Mouse (Mus musculus) intestine, postnatal 0 days (tissue): Measurements from ENCODE around the gene Ppy. TPM values are rescaled to one million over a fixed set of nuclear protein-coding genes. Genes with fewer than 3 reads are reported as not detected.

Experiments
- ATAC-seq: fragments of 200-750 bp; cut with Nextera tagmentation; 2 replicates; pipeline ENCODE4 v1.8.0; 2017; ENCODE audit warnings: mild to moderate bottlenecking, moderate TSS enrichment, moderate library complexity
- H3K27ac ChIP-seq: fragments of 300-500 bp; sonication (generic); 2 replicates; pipeline ENCODE4 v1.5.1; 2014; ENCODE audit warnings: mild to moderate bottlenecking, low read depth, low read length, moderate library complexity
- H3K27me3 ChIP-seq: fragments of 300-500 bp; sonication (generic); replicated peaks from 2 replicates; pipeline ENCODE4 v1.6.1; 2014; ENCODE audit warnings: low read length, mixed read lengths; ENCODE audit not compliant: control insufficient read depth, insufficient read depth
- H3K36me3 ChIP-seq: fragments of 300-500 bp; sonication (generic); 2 replicates; pipeline ENCODE4 v1.6.1; 2014; ENCODE audit warnings: mild to moderate bottlenecking, moderate library complexity; ENCODE audit not compliant: control insufficient read depth, insufficient read depth
- H3K4me1 ChIP-seq: fragments of 300-500 bp; sonication (generic); replicated peaks from 2 replicates; pipeline ENCODE4 v1.6.1; 2014; ENCODE audit warnings: antibody characterized with exemption, low read length, mixed read lengths; ENCODE audit not compliant: control insufficient read depth, insufficient read depth
- H3K4me2 ChIP-seq: fragments of 300-500 bp; sonication (generic); replicated peaks from 2 replicates; pipeline ENCODE4 v1.6.1; 2014; ENCODE audit warnings: low read depth, mild to moderate bottlenecking, moderate library complexity
- H3K4me3 ChIP-seq: fragments of 300-500 bp; sonication (generic); 2 replicates; pipeline ENCODE4 v1.5.1; 2014; ENCODE audit warnings: low read depth, low read length
- H3K9ac ChIP-seq: fragments of 300-500 bp; sonication (generic); 2 replicates; pipeline ENCODE4 v1.6.1; 2014; ENCODE audit warnings: mild to moderate bottlenecking, low read depth, low read length
- H3K9me3 ChIP-seq: fragments of 300-500 bp; sonication (generic); 2 replicates; pipeline ENCODE4 v1.6.1; 2016; ENCODE audit warnings: mixed run types; ENCODE audit not compliant: control insufficient read depth
- CTCF ChIP-seq: sonication (generic); IDR thresholded peaks from 2 replicates; pipeline ENCODE4 v1.5.1; 2016; ENCODE audit warnings: low read depth, mild to moderate bottlenecking, control low read depth, antibody characterized with exemption, moderate library complexity
- WGBS: fragments of 180-500 bp; shearing (Covaris S2); extraction: QIAGEN DNeasy Blood & Tissue Kit; methylation state at CpG from one replicate; pipeline ENCODE4 v1.1.7; 2014; 5-methylcytosine and 5-hydroxymethylcytosine counted together
- polyA plus RNA-seq: library from polyadenylated mRNA; unstranded; fragments of >200 nt; fragmentation: Nextera tagmentation; extraction: Ambion mirVana; gene quantifications from 2 replicates; pipeline ENCODE4 v1.2.1, GENCODE M21; 2015

Gene Ppy
- polyA plus RNA-seq, 1 experiment from 2014 or later, result 3.4 TPM

- no peak for ATAC-seq
- no peaks in the 10 kb centered on the region for H3K9me3 ChIP-seq
- H3K9ac ChIP-seq, result no peak overlapping the region
- TF ChIP-seq CTCF, result 0 out of 2 replicates have a peak, but pooled peaks have one; percentile 27
- no peak overlapping the region for H3K4me3 ChIP-seq
- H3K36me3 ChIP-seq, result no peaks in the 10 kb centered on the region
- H3K27ac ChIP-seq, result no peak overlapping the region
- no peak overlapping the region for H3K4me2 ChIP-seq
- 24% methylated on average over 3 of the region's 3 CpGs for WGBS
- H3K4me1 ChIP-seq, result no peaks in the 10 kb centered on the region
- H3K27me3 ChIP-seq, result no peaks in the 10 kb centered on the region
Measured at GRCm38 (mm10) chr11:102086331-102086730, 14.8 kb downstream of the Ppy start.

GRCm38 (mm10) chr11:102084159-102084558 is 17.0 kb downstream of the Ppy start:
- Histone ChIP-seq H3K9ac (no peak overlapping the region), H3K9me3 (no peaks in the 10 kb centered on the region), H3K4me2 (no peak overlapping the region), H3K36me3 (no peaks in the 10 kb centered on the region), H3K27me3 (no peaks in the 10 kb centered on the region), H3K4me1 (no peaks in the 10 kb centered on the region), H3K27ac (no peak overlapping the region), H3K4me3 (no peak overlapping the region)
- 70% methylated on average over 7 of the region's 7 CpGs for WGBS
- no peak for ATAC-seq
- no peak for TF ChIP-seq CTCF

GRCm38 (mm10) chr11:102083193-102083592 is 17.9 kb downstream of the Ppy start:
- ATAC-seq, result no peak
- H3K9me3 ChIP-seq, result no peaks in the 10 kb centered on the region
- H3K36me3 ChIP-seq, result no peaks in the 10 kb centered on the region
- no peak for TF ChIP-seq CTCF
- no peaks in the 10 kb centered on the region for H3K4me1 ChIP-seq
- no peak overlapping the region for H3K9ac ChIP-seq
- H3K27ac ChIP-seq, result no peak overlapping the region
- H3K27me3 ChIP-seq, result no peaks in the 10 kb centered on the region
- 54% methylated on average over 4 of the region's 4 CpGs for WGBS
- H3K4me2 ChIP-seq, result no peak overlapping the region; the same call in 1 of the 2 replicates
- H3K4me3 ChIP-seq, result no peak overlapping the region

GRCm38 (mm10) chr11:102082322-102082721 is 18.8 kb downstream of the Ppy start:
- peak; percentile 15; the same call in 1 of the 2 replicates for TF ChIP-seq CTCF
- Histone ChIP-seq H3K4me2 (peak overlapping the region; percentile 62), H3K27me3 (no peaks in the 10 kb centered on the region), H3K9ac (no peak overlapping the region), H3K4me1 (no peaks in the 10 kb centered on the region), H3K4me3 (peak overlapping the region; percentile 23), H3K36me3 (no peaks in the 10 kb centered on the region), H3K9me3 (no peaks in the 10 kb centered on the region), H3K27ac (no peak overlapping the region)
- ATAC-seq, result peak; percentile 47
- under 1% methylated on average over 18 of the region's 18 CpGs for WGBS

GRCm38 (mm10) chr11:102073722-102074121 is 27.4 kb downstream of the Ppy start:
- Histone ChIP-seq H3K4me1 (no peaks in the 10 kb centered on the region), H3K9me3 (no peaks in the 10 kb centered on the region), H3K27me3 (no peaks in the 10 kb centered on the region), H3K4me3 (no peak overlapping the region), H3K9ac (no peak overlapping the region), H3K27ac (no peak overlapping the region), H3K36me3 (no peaks in the 10 kb centered on the region), H3K4me2 (no peak overlapping the region)
- WGBS, result 75% methylated on average over 14 of the region's 14 CpGs
- TF ChIP-seq CTCF, result no peak
- no peak for ATAC-seq

- H3K9me3 ChIP-seq, result no peaks in the 10 kb centered on the region
- TF ChIP-seq CTCF, result no peak
- no peak overlapping the region for H3K4me3 ChIP-seq
- H3K4me1 ChIP-seq, result no peaks in the 10 kb centered on the region
- H3K36me3 ChIP-seq, result no peaks in the 10 kb centered on the region
- H3K4me2 ChIP-seq, result no peak overlapping the region
- H3K27ac ChIP-seq, result no peak overlapping the region
- H3K9ac ChIP-seq, result no peak overlapping the region
- ATAC-seq, result no peak
- WGBS, result 70% methylated on average over 5 of the region's 5 CpGs
- H3K27me3 ChIP-seq, result no peaks in the 10 kb centered on the region
Measured at GRCm38 (mm10) chr11:102072729-102073128, 28.4 kb downstream of the Ppy start.

- Histone ChIP-seq H3K27ac (no peak overlapping the region), H3K9ac (no peak overlapping the region)
- 30% methylated on average over 13 of the region's 13 CpGs for WGBS
Measured at GRCm38 (mm10) chr11:102070426-102070825, 30.7 kb downstream of the Ppy start.

More at GRCm38 (mm10) chr11:102070426-102070825, 30.7 kb downstream of the Ppy start:
- H3K36me3 ChIP-seq, result no peaks in the 10 kb centered on the region
- no peak for TF ChIP-seq CTCF
- no peaks in the 10 kb centered on the region for H3K4me1 ChIP-seq
- no peak for ATAC-seq
- H3K27me3 ChIP-seq, result no peaks in the 10 kb centered on the region
- H3K4me3 ChIP-seq, result no peak overlapping the region
- no peaks in the 10 kb centered on the region for H3K9me3 ChIP-seq
- peak overlapping the region; percentile 41 for H3K4me2 ChIP-seq
